ENCODE assay signal across 4 mouse cellular contexts in genomic region chr1:45825630-45826029, GRCm38 (mm10).
"Had no signal": no experiment of that assay in that cellular context is flagged by ENCODE, and none has a peak within 500 bp of the region (broad histone marks: within the 10 kb centered on the region; RNA-seq: fewer than 3 reads in every experiment).

No protein-coding gene starts in this region.

- H3K4me3 ChIP-seq: megakaryocyte, embryonic 14.5 days; midbrain, embryonic 12.5 days; neural tube, embryonic 12.5 days had no signal

- H3K27ac ChIP-seq: midbrain, embryonic 12.5 days; neural tube, embryonic 12.5 days had no signal

- H3K9ac ChIP-seq: lung, embryonic 14.5 days; midbrain, embryonic 12.5 days; neural tube, embryonic 12.5 days had no signal

- H3K27me3 ChIP-seq: megakaryocyte, embryonic 14.5 days; midbrain, embryonic 12.5 days; neural tube, embryonic 12.5 days had no signal

- H3K4me1 ChIP-seq: midbrain, embryonic 12.5 days; neural tube, embryonic 12.5 days had no signal

- H3K4me2 ChIP-seq: lung, embryonic 14.5 days; midbrain, embryonic 12.5 days; neural tube, embryonic 12.5 days had no signal

- H3K9me3 ChIP-seq: megakaryocyte, embryonic 14.5 days; midbrain, embryonic 12.5 days; neural tube, embryonic 12.5 days had no signal
